Mouse (Mus musculus): ENCODE results near the gene Isca1.
"Not testable (repeated sequence)": the region's sequence is repeated elsewhere in the genome, so short reads cannot be mapped to it uniquely, and the experiment has no call there.

The Isca1 gene

DNA sequence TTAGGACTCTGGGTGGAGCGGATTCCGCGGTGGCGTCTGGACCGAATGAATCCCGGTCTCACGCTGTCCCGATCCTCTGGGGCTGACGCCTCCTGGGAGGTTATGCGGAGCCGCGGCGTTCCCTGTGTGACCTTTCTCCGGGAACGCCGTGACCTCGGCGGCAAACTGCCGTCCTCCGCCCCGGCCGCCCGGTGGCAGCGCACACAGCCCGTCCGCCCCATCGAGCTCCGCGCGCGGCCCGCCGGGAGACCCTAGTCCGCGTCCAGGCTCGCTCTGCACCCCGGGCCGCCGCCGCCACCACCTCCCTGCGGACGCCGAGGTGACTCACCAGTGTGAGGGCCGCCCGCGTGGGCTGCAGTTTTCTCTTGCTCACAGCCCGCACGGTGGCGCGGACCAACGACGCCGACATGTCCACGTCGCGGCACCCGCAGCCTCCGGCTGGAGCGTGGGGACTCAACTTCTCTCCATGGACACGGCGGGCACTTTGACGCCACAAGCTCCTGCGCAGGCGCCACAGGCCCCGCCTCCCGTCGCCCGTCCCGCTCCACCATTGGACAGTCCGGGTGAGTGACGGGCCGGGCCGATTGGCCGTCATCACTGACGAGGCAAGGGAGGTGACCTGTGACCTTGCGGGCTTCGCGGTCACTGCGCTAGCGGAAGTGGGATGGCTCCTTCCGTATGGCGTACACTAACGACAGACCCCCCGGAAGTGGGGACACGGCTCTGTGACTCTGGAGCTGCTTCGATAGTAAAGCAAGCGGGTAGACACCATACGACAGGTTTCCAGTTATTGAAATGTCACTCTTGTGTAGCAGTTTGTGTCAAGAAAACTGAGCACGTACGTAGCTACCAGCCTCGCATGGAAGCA is at the start of gene Isca1:
Gene Isca1, minus strand, starts transcription at position 515 of the 868 bp plus-strand sequence.
- peak; percentile 99 for DNase-seq (ENCODE audit: low spot score)

DNA sequence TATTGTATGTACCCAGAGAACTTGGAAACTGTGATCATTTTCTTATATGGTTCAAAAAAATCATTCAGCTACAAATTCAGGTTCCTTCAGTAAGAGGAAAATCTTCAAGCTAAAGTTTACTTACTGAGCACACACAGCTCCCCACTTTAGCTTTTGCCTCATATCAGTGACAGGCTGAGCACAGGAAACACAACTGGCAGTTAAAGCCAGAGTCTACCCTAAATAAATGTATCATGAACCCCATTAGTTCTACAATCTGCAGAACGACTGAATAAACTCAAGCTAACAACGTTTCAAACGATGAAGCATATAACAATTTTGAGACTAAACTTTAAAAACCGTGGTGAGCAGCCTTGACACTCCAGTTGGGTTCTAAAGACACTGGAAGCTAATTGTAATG is 47.7 kb upstream of the Isca1 start:
- DNase-seq (ENCODE audit: low spot score): no peak

DNA sequence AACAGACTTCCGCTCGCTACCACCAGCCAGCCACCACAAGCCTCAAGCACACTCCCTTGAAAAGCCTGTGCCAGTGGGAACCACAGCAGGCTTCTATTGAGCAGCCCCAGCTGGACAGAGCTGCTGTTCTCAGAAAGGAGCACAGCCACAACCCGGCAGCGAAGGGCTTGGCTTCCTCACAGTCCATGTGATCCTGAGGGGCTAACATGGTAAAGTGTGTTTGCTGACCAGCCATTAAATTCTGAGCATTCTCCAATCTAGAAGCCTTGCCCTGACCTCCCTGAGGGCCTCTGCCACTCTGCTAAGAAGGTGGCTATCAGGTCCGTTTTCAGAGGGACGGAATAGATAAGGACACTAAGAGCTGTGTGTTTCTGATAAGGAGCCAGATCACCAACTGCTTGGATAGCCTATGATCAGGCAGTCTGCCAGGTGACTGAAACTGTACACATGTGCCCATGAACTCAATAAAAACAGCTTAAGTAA is 44.5 kb upstream of the Isca1 start:
- no peak for DNase-seq (ENCODE audit: low spot score)

DNA sequence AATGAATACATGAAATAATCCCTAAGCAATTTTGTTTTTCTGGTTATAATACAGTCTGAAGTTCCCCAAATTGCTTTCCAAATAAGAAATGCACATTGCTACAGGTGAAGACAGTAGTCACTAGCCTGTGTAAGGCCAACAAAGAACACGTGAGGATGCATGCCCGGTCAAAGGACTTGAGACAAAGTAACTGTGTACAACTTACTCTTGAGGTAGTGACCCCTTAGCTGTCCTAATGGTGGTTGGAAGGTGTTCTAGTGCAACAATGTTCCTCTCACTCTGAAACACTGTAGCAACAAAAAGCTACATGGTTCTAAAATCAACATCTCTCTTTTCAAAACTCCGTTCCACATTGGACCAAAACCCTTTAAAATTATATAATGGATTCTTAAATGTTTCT is 42.0 kb upstream of the Isca1 start:
- no peak for DNase-seq (ENCODE audit: low spot score)

DNA sequence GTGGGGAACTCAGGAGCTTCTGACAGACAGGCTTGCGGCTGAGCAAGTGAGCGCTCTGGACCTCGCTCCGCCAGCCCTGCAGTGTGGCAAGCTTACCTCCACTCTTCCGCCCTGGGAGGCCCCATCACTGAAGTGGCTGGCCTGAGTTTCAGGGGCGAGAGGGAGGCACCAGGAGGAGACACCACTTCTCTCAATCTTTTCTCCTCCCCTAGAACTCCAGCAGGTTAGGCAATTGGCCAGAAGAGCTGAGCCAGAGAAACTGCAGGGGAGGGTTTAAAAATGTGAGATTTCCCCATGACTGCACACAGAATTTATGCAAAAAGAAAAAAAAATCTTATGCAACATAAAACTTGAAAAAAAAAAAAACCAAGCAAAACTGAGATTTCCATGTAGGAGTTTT is 31.4 kb upstream of the Isca1 start:
- DNase-seq (ENCODE audit: low spot score): peak; percentile 20

DNA sequence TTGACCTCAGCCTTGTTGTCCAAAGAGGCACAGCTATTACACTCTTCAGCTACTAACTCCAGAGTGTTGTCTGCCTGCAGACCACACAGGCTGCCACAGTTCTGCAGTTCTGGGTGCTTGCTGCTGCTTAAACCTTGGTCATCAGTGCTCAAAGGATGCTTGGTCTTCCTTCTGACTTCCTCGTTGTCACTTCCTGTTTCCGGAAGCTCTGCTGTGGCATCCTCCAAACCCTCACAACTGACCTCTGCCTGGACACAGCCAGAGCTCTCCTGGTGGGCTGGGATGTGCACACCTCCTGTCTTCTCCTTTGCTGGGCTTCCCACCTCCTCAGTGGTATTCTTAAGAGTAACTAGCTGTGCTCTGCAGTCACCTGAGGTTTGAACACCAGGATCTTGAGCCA is 30.5 kb upstream of the Isca1 start:
- no peak for DNase-seq (ENCODE audit: low spot score)

DNA sequence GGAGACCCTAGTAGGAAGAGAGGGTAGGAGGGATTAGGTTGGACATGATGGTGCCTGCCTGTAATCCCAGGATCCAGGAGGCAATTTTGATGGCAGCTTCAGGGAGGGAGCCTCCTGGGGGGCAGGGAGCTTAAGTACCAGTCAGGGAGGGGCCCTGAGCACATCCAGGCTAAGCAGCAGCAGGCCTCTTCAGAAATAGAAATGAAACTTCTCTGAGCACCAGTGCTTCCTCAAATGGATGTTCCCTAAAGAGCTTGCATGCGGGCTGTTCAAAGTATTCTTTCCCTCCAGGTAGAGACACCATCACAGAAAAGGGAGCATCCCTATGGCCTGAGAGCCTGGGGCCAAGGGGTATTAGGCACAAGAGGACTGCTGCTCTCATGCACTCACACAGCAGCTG is 28.7 kb upstream of the Isca1 start:
- no peak for DNase-seq (ENCODE audit: low spot score)

DNA sequence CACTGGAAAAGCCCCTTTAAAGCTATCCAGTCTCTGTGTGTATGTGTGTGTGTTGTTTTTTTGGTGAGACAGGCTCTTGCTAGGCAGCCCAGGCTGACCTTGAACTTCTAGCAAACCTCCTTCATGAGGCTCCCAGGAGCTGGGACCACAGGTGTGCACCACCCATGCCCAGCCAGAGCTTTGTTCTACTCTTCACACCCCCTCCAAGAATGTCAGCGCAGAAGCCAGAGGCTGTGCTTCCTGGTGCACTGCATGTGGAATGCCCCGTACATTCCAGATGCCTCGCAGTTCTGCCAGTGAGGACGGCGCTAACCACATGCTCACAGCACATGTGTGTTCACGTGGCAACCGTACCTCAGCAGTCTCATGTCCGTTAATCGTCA is 26.8 kb upstream of the Isca1 start:
- no peak for DNase-seq (ENCODE audit: low spot score)

DNA sequence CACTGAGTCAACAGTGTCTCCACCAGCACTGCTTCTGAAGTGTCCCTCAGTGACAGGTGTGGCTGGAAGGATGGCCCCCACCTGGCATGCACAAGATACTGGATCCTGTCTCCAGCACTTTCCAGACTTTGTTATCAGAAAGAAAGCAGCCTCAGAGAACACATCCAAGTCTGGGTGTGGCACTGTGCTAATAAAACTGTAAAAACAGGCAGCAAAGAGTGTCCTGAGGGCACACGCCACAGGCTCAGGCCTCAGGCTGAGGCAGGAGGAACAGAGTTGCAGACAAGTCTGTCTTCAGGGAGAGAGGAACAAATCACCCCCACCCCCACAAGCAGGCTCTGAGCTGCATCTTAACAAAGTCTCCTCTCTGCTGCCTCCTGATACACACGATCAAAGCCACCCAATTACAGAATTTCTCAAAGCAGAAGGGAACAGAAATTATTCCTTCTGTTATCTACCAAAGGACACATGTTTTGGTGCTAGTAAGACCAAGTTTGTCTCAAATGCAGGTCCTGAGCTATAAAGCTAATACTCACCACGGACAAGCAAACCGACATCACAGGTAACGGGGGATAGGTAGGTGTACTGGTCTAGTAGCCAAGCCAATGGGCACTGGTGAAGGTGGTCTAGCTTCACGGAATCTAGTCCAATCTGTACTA is 26.3 kb upstream of the Isca1 start:
- DNase-seq (ENCODE audit: low spot score): no peak

DNA sequence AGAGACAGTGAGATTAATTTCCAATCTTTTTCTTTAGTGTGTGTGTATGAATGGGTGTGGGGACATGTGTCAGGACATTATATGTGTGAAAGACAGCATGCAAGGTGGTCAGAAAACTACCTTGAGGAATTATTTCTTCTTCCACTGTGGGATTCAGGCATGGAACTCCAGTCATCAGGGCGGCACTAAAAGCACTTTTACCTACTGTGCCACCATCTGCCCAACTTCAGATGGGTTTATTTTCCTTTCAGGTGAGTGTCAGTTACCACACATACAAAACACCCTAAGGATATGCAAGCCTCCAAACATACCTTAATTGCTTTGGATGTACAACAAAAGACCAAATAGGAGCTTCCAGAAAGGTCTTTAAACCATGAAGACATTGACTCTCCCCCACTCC is 25.2 kb upstream of the Isca1 start:
- DNase-seq (ENCODE audit: low spot score): no peak

DNA sequence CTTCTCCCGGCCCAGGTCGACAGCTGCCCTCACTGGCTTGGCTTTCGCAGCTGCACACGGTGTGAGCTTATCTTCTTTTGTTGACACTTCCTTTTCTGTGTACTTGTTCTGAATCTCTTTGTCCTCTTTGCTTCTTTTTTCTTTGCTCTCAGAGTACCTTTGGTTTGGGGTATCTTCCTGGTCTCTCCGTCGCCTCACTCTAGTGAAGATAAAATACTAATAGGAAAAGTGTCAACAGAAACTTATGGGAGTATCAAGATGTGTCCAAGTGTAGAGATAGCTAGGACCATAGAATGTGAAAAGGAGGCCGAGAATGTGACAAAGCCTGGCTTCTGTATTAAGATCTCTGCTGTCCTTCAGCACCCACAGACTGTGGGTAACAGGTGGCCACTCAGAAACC is 12.5 kb upstream of the Isca1 start, which contains the start of gene Gm49354:
Gene Gm49354, minus strand, starts transcription at position 101 of the 400 bp plus-strand sequence.
- DNase-seq (ENCODE audit: low spot score): no peak

DNA sequence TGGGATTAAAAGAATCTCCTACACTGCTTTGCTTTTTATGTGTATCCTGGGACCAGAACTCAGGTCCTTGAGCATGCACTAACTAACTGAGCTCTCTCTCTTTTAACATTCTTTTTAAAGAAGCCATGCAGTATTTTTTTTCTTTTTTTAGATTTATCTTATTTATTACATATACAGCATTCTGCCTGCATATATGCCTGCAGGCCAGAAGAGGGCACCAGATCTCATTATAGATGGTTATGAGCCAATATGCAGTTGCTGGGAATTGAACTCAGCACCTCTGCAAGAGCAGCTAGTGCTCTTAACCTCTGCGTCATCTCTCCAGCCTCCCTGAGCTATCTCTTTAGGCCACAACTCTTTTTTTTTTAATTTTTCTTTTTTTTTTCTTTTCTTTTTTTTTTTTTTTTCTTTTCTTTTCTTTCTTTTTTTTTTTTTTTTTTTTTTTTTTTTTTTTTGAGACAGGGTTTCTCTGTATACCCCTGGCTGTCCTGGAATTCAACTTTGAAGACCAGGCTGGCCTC is 10.2 kb upstream of the Isca1 start:
- not testable (repeated sequence) for DNase-seq (ENCODE audit: low spot score)

DNA sequence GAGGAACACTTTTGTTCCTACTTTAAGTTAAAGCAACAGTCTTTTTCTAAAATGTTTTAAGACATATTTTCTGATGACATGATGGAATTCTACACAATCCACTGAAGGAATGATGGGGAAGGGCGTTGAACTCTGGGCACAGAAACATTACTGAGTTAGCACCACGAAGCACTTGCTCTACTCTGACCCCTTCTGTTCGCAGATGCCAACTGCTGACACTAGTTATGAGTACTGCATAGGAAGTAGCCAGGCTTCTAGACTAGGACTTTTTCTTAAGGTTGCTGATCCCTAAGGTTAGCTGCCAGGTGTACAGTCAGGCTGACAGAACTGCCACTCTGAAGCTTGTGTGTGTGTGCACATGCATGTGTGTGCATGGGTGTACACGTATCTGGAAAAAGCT is 9.6 kb upstream of the Isca1 start:
- DNase-seq (ENCODE audit: low spot score): no peak

DNA sequence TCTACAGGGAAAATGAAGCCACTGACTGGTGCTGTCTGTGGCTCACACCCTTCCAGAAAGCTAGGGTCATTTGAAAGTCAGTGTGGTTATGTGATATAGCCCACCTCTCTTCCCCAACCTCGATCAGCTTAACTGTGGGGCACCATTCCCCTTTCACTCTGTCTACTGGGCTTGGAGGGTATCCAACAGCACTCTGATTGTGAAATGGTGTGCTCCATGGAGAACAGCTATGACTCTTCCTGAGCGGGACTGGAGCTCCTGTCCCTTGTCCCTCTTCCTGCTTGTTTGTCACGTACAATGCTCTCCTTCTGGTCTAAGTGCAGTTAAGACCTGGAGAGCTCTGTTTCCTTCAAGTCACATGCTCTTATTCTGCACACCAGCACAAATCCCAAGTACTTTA is 5.6 kb upstream of the Isca1 start:
- peak; percentile 22 for DNase-seq (ENCODE audit: low spot score)

DNA sequence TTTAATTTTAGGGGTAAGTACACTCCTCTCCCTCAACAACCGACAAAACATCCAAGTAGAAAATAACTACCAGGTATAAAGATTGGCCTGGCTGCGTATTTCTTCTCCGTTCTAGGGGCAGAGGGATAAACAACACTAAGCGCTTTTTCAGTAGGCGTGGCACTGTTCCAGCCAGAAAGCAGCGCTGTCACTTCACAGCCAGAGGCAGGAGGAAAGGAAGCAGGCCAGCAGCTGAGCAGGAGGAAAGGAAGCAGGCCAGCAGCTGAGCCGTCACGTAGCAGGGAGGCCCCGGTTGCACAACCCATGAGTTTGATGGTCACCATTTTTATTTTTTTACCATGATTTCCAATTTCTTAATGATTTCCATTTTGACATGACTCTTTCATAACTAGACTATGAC is 1.6 kb upstream of the Isca1 start:
- peak; percentile 80 for DNase-seq (ENCODE audit: low spot score)

DNA sequence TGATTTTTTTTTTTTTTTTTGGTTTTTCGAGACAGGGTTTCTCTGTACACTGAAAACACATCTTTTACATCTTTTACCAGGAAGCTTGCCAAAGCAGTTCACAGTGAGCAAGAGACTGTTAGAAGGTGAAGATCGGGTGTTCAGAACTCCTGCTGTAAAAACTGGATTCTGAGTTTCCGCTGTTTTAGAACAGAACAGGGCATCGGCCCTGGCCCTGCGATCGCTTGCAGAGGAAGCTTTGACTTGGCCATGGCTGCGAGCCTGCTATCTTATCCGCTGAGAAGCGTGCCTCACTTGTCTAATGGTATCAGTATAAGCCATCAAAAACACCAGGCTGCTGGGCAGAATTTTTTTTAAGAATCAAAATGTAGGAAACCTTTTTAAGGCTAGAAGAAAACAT is 1.2 kb upstream of the Isca1 start:
- DNase-seq (ENCODE audit: low spot score): no peak

DNA sequence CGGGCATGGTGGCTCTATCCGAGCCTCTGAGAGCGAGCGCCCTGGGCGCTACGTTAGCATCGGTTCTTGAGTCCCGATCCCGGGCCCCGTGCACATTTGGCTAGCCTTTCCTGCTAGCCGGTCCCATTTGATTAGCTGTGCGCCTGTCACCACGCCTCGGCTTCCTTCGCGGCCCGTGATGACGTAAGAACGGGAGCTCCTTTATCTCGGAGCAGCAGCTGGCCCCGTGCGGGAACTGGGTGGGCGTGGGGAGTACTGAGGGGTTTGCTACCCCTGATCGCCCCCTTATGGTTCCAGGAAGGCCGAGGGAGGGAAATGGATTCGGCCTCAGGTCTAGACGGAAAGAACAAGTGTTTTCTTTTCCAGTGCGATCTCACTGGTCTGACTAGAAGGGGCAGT is 553 bp upstream of the Isca1 start:
- DNase-seq (ENCODE audit: low spot score): peak; percentile 87

DNA sequence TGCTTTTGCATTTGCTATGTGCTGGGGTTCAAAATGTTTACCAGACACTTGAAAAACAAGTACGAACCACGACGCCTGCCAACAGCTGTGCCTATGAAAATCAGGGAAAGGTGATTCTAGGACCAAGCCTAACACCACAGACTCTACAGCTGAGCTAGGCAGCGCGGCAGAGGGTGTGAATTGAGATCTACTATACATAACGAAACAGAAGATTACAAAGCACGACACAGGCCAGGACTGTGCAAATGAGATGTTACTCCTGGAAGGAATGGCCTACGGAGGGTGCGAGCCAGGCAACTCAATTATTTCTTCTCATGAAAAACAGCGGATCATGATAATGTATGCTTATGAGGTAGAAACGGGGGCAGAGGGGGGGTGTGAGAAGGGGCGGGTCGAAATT is 1.1 kb downstream of the Isca1 start:
- no peak for DNase-seq (ENCODE audit: low spot score)

DNA sequence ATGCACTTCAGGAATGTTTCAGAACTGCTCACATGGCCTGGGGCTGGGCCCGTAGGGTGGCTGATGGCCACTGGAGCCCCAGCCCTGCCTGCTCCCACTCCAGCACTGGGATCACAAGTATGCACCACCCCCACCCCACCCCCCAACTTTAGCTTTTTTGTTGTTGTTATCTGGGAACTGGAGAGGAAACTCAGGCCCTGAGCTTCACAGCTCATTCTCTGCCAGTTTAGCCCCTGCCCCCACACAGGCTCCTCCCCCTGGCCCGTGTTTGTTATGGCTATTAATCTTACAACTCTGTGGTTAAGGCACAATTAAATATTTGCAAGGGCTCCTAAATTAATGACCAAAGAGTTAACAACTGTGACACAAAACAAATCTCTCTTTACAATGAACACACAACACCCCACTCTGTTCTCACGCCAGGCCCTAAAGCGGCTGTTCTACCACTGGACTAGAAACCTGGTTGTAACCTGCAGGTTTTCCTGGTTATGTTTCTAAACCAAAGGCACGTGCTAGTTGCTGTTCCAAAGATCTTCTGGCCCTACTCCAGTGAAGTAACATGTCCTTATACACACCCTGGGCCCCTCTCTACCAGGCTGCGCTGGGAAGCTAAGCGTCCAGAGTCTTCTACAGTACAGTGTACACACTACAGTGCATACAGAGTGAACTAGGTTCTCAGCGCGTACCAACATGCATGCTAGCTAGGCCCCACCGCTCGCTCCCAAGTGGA is 2.7 kb downstream of the Isca1 start:
- DNase-seq (ENCODE audit: low spot score): no peak

DNA sequence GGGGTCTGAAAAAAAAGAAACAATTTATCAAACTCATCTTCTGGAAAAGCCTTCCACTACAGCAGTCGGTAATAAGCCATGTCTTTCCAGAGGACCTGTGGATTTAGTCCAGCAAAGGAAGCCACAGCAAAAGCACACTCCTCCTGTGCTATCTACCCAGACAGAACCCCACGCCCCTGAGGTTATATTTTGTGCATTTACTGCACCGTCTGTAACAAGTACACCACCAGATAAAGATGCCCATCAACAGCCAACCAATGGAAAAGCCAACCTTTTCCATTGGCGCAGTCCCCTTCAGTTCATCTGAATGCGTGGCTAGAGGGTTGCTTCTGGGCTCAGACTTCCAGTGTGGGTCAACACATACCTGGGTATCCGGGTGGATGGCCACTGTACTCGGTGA is 6.8 kb downstream of the Isca1 start:
- no peak for DNase-seq (ENCODE audit: low spot score)

DNA sequence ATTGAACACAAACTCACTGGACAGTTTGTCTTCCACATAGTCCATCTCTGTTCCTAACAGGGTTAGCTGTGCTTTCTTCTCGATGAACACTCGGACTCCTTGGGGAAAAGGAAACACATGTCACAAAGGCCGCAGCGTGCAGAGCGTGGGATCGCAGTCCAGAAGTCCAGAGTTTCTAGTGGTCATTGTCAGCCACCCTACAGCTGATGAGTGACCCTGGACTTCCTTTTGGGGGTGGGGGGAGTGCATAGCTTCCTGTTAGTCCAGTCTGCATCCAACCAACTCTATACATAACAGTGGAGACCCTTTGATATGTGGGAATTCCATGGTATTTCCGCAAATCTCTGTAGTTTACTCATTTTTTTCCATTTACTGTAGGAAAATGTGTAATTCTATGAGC is 12.7 kb downstream of the Isca1 start:
- DNase-seq (ENCODE audit: low spot score): no peak

DNA sequence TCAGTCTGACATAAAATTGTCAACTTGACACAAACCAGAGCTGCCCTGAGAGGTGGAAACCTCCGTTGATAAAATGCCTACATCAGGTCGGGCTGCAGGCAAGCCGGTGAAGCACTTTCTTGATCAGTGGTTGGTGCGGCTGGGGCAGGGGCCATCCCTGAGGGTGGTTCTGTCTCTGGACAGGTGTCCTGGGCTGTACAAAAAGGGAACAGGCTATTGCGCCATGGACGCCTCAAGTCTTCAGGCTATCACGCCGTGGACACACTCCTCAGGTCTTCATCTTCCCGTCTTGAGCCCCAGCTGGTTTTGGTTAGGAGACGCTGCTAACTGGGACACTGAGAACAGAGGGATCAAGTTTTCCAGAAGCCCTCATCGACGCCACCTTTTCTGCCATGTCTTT is 19.3 kb downstream of the Isca1 start:
- DNase-seq (ENCODE audit: low spot score): no peak

DNA sequence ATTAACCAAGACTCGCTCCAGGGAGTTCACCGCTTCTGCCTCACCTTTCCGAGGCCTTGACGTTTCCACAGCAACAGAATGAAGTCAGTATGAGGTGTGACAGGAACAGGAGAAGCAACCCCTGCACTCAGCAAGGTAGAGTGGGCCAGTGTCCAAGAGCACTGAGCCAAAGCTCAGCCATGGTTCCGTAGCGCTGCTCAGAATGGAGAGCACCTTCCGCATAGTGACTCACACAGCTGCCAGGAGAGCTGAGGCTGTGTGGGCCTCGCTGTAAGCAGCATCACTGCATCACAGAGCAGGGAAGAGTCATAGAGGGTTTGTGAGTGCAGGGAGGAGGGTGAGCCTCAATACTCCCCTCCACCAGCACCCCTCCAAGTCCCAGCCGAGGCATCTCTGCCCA is 22.9 kb downstream of the Isca1 start, which contains the start of gene 1700014D04Rik:
Gene 1700014D04Rik, minus strand, starts transcription at position 42 of the 400 bp plus-strand sequence.
- no peak for DNase-seq (ENCODE audit: low spot score)
